Mouse (Mus musculus) thymus, postnatal 36 days (tissue): ENCODE data around the gene Atp6v1fnb.

Source experiments
- DNase-seq, 2 experiments: peaks; one replicate each; pipeline ENCODE4 v3.0.0; 2022; ENCODE audit warnings: mixed read lengths in 2 of 2

Atp6v1fnb gene

DNA sequence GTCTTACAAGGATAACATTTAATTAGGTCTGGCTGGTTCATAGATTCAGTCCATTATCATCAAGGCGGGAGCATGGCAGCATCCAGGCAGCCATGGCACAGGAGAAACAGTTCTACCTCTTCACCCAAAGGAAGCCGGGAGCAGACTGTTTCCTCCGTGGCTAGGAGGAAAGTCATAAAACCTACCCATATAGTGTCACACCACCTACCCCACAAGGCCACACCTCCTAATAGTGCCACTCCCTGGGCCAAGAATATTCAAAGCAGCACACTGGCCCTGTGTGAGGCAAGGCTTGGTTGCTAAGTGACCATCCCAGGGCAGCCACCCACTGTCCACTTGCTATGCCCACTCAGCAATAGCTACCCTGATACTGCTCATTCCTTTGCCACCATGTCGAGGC is at the start of gene Atp6v1fnb:
Atp6v1fnb (plus strand) TSS at position 301 of the 400 bp plus-strand sequence.
- no peak for DNase-seq

DNA sequence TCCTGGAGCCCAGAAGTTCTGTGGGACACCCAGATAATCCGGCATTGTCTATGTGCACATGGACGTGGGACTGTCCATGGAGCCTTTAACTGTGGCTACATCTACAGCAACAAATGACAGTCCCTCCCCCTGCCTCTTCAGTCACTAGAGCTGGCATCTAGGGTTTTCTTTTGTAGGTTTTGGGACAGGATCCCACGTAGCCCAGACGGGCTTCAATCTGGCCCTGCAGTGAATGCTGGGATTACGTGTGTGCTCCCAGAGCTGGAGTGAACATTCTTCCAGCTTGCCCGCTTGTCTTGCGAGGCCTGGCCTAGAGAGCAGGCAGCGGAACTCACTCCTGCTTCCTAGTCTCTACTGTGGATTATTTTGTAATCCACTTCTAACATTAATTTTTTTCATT is 46.1 kb upstream of the Atp6v1fnb start:
- DNase-seq, result no peak

DNA sequence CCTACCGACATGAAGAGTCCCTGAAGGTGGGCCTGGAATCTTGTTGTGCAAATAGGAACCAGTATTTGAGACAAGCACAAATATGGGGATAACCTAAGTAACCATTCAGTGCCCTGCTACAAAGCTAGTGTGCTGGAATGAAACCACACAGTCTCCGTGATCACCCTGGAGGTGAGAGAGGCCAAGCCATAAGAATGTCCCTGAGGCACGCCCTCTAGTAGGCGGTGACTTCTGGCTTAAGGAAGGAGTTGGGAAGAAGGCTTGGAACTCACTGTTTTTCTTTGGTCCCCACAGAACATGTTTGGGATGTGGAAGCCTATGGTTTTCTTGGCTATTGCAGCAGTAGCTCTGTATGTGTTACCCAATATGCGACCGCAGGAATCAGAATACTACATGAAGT is 44.9 kb upstream of the Atp6v1fnb start:
- no peak for DNase-seq

DNA sequence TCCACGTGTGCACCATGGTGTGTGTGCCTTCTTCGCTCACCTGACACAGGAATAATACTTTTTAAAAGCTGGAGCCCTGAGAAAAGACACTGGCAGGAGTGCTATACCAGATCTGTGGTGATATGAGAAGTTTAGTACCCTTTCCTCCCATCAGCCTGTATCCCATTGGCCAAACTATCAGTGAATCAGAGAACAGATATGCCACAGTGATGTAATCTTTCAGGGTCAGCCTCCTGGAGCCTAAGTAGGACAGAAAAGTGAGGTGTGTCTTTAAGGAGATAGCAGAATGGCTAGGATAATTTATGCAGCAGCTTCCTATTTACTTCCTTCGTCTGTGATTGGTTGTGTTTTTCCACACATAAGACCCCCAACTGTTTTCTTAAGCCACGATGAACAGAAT is 43.1 kb upstream of the Atp6v1fnb start:
- no peak for DNase-seq

DNA sequence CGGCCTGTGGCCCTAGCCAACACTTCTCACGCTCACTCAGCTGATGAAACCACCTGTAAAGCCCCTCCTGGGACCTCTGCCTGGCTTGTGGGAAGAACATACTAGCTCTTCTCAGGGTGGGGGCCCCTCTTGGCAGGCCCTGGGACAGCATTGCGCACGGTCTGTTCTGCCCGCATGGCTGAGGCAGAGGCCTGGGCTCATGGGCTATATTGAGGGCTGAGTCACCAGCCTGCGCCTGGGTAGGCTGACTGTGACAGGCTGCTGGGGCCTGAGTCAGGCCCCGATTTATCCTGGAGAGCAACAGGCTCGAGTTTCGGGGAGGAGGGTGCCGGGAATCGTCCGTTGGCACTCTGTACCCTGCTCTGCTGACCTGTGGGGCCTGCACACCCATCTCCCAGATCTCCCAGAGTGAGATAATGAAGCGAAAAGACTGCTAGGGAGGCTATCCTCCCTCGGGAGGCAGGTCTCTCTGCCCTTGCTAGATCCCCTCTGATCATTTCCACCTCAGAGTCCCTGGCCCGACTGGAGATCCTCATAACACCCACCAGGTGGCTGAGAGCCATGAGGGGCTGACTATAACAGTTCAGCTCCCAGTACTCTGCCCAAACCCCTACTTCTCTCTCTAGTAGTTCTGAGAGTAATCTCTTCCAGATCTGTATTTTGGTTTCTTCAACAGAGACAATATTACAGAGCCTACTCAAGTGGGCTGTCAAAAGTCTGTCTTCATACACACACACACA is 40.4 kb upstream of the Atp6v1fnb start:
- DNase-seq, result no peak

DNA sequence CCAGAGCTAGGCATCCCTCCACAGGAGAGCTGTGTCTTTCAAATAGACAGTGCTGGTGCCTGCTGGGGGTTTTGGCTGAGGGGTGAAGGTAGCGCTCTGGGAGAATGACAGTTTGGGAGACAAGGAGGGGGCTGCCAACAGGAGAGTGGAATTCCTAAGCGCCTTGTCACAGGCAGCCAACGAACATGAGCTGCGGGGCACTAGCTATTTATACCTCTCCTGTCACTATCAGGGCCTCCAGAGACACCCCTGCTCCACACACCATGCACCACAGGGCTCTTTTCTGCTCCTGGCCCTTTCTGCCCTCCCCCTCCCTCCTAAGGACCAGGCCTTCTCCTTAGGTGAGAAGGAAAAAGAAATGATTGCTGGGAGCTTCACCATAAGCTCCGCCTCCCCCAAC is 39.8 kb upstream of the Atp6v1fnb start:
- no peak for DNase-seq

DNA sequence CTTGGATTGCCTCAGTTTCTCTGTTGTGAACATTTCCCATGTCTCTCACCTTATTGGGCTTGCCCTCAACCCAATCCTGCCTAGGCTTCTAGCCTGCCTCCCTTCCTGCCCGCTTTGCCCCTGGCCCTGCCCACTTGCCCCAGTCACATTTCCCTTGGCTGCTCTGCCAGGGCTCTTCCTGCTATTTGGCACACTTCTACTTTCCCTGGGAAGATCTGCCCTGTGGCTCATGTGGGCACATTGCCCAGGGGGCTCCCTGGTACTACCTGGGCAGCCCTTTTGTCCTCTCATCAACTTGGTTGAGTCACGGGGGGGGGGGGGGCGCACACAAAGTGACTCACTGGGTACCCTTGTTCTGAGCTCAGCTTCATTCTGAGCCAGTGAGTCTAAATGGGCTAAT is 39.1 kb upstream of the Atp6v1fnb start:
- DNase-seq, result no peak

DNA sequence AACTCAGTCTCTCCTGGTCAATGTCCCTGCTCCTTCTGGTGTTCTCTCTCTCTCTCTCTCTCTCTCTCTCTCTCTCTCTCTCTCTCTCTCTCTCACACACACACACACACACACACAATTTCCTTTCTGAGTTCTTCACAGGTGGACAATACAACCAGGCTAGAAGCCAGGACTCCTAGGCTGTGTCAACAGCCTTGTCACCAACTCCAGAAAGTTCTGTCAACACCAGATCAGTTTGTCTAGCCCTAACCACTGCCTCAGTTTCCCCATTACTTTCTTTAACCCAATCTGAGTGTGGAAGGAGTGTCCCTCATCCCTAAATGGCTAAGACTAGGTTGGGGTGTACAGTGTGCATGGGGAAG is 38.6 kb upstream of the Atp6v1fnb start:
- DNase-seq, result no peak

DNA sequence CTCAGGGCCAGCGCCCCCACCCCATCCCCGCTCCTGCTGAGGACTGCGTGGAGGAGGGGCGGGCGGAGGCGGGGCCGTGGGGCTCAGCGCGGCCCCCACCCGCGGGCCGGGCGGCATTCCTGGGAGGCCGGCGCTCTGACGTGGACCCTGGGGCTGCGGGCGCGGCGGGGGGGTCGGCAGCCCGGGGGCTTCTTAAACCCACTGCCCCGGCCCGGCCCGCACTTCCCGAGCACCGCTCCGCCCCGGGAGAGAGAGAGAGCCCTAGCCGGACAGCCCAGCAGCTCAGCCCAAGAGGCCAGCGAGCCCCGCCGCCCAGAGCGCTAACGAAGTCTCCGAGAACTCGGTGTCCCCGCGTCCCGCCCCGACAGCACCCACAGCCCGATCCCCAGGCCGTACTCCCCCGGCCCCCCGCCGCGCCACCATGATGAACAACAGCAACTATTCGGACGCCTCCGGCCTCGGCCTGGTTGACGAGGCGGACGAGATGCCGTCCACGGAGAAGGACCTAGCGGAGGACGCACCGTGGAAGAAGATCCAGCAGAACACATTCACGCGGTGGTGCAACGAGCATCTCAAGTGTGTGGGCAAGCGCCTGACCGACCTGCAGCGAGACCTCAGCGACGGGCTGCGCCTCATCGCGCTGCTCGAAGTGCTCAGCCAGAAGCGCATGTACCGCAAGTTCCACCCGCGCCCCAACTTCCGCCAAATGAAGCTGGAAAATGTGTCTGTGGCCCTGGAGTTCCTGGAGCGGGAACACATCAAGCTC is 38.0 kb upstream of the Atp6v1fnb start, which contains the start of gene Flnc:
Flnc (plus strand) TSS at position 219 of the 766 bp plus-strand sequence.
- DNase-seq, result no peak

DNA sequence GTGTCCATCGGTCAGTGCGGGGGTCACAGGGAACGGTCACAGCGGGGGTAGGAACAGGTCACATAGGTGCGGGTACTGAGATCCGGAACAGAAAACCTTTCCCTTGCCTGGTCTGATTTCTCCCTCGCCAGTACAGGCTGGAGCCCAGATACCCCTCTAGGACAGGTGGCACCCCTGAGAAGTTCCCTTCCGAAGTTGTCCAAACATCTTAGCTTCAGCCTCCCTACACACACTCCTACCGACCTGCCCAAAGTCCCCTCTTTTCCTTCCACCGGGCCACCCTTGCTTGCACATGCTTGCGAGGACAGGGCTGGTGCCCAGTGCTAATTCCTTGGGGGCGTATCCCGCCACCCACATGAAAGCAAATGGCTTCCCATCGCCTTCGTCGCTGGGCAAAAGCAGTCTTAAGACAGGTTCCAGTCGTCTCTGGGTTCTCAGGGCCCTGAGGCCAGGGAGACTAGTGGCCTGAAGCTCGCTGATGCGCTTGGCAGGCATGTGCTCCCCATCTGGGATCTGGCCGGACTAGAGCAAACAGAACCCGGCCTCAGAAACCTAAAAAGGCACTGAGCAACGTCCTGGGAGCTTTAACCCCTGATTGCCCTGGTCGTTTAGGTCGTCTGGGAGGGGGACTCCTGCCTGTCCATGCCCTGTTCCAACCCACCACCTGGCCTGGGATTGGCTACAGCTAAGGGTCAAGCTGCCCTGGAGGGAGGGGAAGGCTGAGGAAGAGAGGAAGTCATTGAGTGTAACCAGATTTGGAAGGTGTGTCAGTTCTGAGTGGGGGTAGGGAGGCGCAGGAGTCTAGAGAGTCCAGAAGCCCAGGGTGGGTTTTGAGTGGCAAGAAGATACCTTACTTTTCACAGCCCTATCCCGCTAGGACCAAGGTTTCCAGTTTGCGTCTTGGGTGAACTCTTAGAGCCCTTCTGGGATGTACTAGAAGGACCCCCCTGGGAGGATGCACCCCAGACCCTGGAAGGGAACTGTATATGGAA is 37.1 kb upstream of the Atp6v1fnb start:
- DNase-seq, result no peak

DNA sequence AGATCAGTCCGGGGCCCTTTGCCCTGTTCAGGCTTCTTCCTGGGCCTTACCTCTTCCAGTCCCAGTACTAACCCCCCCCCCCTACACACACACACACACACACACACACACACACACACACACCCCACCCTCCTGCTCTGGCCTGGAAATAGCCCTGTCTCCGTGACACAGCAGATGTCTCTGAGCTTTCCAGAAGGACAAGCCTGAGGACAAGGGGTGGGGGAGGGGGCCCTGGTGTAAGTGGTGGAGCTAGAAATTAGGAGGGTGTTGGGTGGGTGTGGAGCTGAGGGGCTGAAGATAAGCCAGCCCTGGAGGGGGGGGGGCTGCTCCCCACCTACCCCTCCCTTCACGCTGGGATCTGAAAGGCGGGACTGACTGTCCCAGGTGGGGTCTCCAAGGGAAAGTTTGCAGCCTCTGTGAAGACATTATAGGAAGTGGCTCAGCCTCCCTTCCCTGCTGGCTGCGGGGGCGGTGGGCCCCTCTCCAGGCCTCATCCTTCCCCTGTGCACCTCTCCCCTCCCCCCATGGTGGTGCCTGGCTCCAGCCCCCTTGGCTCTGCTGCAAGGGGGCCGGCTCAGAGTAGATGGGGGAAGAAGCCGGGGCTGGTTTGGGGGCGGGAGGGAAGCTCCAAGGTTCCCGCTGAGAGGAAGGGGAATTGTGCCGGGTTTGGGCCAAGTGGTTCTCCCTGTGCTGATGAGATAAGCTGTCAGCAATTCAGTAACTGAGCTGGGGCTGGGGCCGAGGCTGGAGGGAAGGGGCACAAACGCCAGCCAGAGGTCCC is 36.1 kb upstream of the Atp6v1fnb start:
- DNase-seq, result no peak

DNA sequence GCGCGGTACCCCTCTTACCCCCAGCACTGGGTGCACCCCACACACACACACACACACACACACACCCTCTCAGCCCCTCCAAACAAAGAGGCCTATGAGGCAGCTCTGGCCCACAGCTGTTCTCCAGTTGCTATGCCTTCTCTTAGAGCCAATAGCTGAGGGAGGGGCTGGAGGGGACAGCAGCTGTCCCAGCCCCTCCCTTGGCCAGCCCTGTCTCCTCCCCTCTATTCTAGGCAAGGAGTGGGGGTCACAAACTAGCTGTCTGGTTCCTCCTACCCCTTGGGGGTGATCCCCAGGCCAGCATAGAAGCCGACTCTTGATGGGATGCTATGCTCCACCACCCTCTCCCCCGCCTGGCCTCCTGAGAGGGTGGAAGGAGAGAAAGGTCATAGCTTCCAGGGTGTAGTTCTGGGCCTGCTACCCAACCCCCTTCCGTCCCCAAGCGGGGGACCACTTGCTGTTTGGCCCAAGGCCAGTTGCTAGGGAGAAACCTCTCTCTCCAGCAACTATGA is 35.2 kb upstream of the Atp6v1fnb start:
- DNase-seq, result no peak

DNA sequence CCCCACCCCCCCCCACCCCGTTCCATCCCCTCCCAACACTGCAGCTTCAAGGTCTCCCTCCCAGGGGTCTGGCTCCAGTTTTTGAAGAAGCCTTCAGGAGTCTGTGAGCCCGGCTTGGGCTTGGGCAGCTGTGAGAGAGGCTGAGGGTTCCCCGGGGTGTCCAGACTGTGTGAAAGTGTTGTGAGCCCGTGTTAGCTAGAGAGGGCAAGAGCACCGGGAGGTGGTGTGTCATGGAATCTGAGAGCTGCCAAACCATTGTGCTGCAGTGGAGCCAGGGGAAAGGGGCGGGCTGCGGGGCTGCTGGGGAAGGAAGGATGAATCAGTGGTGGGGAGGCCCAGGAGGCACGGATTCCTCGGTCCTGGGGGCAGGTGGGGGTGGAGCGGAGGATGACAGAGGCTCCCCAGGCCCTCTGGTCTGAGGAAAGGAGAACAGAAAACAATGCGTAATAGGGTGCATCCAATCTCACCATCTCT is 34.7 kb upstream of the Atp6v1fnb start:
- DNase-seq, result no peak

DNA sequence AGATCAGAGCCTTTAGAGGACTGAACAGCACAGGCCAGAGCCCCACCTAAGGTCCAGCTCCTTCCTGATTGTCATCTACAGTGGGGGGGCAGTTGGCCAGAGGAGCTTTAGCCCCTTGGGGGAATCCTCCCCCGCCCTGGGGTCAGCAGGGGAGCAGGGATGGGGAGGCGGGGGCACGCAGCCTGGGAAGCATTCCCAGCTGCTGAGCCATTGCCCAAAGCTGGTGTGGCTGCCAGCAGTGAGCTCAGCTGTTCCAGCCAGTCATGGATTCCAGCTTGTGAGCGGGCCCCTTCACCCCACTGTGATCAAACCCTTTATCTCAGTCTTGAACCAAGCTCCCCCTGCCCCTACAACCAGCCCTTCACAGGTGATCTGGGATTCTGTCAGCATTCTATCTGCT is 32.0 kb upstream of the Atp6v1fnb start:
- no peak for DNase-seq

DNA sequence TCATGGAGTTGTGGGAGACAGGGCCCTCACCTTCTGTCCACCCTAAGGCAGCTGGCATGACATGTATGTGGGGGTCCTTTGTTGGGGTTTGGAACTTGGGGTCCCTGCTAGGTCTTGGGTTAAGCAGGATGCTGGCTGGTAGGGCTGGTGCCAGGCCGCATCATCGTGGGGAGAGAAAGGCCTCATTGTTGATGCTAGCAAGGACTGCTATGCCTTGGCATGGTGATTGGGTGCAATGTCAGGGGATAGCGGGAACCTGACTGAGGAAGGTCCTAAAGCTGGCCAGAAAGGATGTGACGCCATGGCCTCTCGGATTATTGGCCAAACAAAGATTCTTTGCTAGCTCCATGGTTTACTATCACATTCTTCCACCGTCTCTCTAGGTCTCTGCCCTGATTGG is 31.4 kb upstream of the Atp6v1fnb start:
- DNase-seq, result no peak

DNA sequence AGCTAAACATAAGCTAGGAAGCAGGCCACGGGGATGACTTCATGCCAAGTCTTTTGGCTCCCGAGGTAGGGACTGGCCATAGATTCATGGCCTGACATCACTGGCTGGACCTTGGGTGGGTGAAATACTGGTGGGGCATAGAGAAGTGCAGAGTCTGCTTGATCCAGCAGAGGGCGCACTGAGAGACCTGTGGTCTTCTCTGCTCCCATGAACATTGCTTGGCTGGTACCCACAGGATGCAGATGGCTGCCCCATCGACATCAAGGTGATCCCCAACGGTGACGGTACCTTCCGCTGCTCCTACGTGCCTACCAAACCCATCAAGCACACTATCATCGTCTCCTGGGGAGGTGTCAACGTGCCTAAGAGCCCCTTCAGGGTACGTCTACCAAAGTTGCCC is 26.5 kb upstream of the Atp6v1fnb start:
- peak; percentile 27 to 30 for DNase-seq

DNA sequence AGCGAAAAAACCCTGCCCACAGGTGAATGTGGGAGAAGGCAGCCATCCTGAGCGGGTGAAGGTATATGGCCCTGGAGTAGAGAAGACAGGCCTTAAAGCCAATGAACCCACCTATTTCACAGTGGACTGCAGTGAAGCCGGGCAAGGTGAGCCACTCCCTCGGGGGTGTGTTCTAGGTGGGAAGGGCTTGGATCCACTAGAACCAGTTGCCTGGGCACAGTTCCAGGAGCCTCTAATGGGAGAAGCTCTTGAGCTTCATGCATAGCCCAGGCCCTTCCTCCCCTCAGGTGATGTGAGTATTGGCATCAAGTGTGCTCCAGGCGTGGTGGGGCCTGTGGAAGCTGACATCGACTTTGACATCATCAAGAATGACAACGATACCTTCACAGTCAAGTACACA is 25.9 kb upstream of the Atp6v1fnb start:
- DNase-seq, result no peak

DNA sequence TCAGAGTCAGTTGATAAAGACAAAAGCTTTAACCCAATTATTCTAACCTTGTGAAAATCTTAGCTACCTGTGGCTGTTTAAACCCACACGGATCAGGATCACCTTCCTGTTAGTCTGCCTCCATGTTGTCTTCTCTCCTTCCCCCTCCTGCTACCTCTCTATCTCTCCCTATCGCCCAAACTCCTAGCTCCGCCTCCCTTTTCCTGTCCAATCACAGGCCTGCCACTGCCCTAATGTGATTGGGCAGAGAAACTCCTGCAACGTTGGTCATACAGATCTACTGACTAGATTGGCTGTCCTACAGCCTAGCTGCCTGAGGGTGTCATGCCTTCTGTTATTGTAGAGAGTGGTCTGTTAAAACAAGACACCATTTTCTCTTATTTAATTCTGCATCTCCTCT is 21.4 kb upstream of the Atp6v1fnb start:
- no peak for DNase-seq

DNA sequence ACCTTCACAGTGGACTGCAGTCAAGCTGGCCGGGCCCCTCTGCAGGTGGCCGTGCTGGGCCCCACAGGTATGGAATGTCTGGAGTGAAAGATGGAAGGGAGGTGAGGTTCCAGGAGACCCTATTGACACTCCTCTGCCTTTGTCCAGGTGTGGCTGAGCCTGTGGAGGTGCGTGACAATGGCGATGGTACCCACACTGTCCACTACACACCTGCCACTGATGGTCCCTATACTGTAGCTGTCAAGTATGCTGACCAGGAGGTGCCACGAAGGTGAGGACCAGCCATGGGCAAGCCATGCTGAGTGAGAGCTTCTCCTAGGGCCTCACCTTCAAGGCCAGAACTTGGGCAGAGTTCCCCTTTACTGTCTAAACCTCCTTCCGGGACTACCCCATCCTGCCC is 20.6 kb upstream of the Atp6v1fnb start:
- DNase-seq, result no peak

DNA sequence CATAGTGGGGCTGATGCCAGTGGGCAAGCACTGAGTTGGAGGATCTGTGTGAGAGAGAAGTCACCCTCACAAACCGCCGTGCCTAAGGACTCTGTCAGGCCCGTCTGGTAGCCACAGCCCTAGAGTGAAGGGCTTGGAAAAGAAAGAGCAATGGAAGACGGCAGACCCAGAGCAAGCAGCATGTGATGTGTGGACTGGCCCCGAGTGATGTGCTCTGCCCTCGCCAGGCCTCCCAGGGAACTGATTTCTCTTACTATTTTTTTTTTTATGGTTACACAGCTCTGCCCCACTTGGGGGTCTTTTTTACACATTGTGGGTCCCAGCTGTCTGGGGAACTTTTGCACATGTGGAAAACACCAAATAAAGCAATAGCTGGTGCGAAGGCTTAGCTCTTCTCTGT is 9.7 kb upstream of the Atp6v1fnb start:
- no peak for DNase-seq

DNA sequence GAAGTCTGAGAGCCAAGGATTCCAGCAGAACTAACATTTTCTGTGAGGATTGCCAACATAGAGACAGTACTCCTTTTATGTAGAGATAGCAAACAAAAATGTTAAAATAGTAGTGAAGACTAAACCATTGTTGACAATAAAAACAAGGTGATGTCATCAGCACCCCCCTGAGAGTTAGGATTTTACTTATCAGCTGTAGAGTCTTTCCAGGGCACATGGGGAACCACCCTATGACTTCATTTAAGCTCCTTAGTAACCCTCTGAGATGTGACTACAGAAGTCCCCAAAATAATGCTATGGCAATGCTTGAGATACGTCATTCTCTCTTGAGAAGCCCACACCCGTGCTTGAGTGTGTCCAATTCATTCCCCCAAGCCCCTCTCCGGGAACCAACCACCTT is 7.8 kb upstream of the Atp6v1fnb start:
- DNase-seq, result no peak
